Mouse (Mus musculus) intestine, embryonic 14.5 days (tissue): ENCODE data around the gene Spock2. TPM values are rescaled to one million over a fixed set of nuclear protein-coding genes. Genes with fewer than 3 reads are reported as not detected.

ENCODE experiments used
- ATAC-seq: fragments of 200-750 bp; cut with Nextera tagmentation; replicated peaks from 2 replicates; pipeline ENCODE4 v1.8.0; 2017; ENCODE audit warnings: low read depth, moderate number of reproducible peaks, moderate TSS enrichment, moderate library complexity; ENCODE audit not compliant: low FRiP score, low TSS enrichment
- DNase-seq: peaks from one replicate; pipeline ENCODE4 v3.0.0-alpha.2; 2018; ENCODE audit warnings: low spot score
- H3K27ac ChIP-seq: fragments of 300-500 bp; sonication (generic); 2 replicates; pipeline ENCODE4 v1.5.1; 2014; ENCODE audit warnings: low read depth, mild to moderate bottlenecking, control low read depth
- H3K27me3 ChIP-seq: fragments of 300-500 bp; sonication (generic); replicated peaks from 2 replicates; pipeline ENCODE4 v1.6.1; 2014; ENCODE audit warnings: low read length, control low read depth; ENCODE audit not compliant: control insufficient read depth, insufficient read depth
- H3K36me3 ChIP-seq: fragments of 300-500 bp; sonication (generic); 2 replicates; pipeline ENCODE4 v1.6.1; 2014; ENCODE audit warnings: low read length, control low read depth; ENCODE audit not compliant: control insufficient read depth, insufficient read depth
- H3K4me1 ChIP-seq: fragments of 300-500 bp; sonication (generic); replicated peaks from 2 replicates; pipeline ENCODE4 v1.6.1; 2014; ENCODE audit warnings: low read length, control low read depth, mixed read lengths; ENCODE audit not compliant: control insufficient read depth, insufficient read depth
- H3K4me2 ChIP-seq: fragments of 300-500 bp; sonication (generic); 2 replicates; pipeline ENCODE4 v1.6.1; 2014; ENCODE audit warnings: low read length
- H3K4me3 ChIP-seq: fragments of 300-500 bp; sonication (generic); 2 replicates; pipeline ENCODE4 v1.5.1; 2014; ENCODE audit warnings: low read depth, low read length, control low read depth, mixed read lengths
- H3K9ac ChIP-seq: fragments of 300-500 bp; sonication (generic); 2 replicates; pipeline ENCODE4 v1.6.1; 2014; ENCODE audit warnings: mild to moderate bottlenecking, low read length
- H3K9me3 ChIP-seq: fragments of 300-500 bp; sonication (generic); 2 replicates; pipeline ENCODE4 v1.6.1; 2016; ENCODE audit warnings: low read length, control low read depth; ENCODE audit not compliant: control insufficient read depth
- WGBS: fragments of 180-500 bp; shearing (Covaris S2); extraction: QIAGEN DNeasy Blood & Tissue Kit; methylation state at CpG from one replicate; pipeline ENCODE4 v1.1.7; 2014; 5-methylcytosine and 5-hydroxymethylcytosine counted together
- polyA plus RNA-seq: library from polyadenylated mRNA; unstranded; fragments of >200 nt; fragmentation: Nextera tagmentation; extraction: Ambion mirVana; gene quantifications from 2 replicates; pipeline ENCODE4 v1.2.1, GENCODE M21; 2014

Spock2 gene
- polyA plus RNA-seq, 1 experiment from 2014 or later, result 3.7 TPM

- no peak overlapping the region for H3K4me3 ChIP-seq
- H3K36me3 ChIP-seq, result 0 out of 2 replicates have a peak, but pooled peaks cover 8% of the 10 kb centered on the region
- no peak overlapping the region for H3K9ac ChIP-seq
- no peak overlapping the region for H3K4me2 ChIP-seq
- no peaks in the 10 kb centered on the region for H3K27me3 ChIP-seq
- no peak overlapping the region for H3K27ac ChIP-seq
- WGBS, result 87% methylated on average over 9 of the region's 9 CpGs
- H3K9me3 ChIP-seq, result no peaks in the 10 kb centered on the region
- DNase-seq (no peak), ATAC-seq (no peak)
- peaks cover 8% of the 10 kb centered on the region; the same call in 1 of the 2 replicates for H3K4me1 ChIP-seq
Observed at GRCm38 (mm10) chr10:60097146-60097545, 8.9 kb upstream of the Spock2 start.

- Histone ChIP-seq H3K36me3 (0 out of 2 replicates have a peak, but pooled peaks cover 8% of the 10 kb centered on the region), H3K9me3 (no peaks in the 10 kb centered on the region), H3K4me2 (no peak overlapping the region), H3K9ac (no peak overlapping the region), H3K4me1 (peaks cover 8% of the 10 kb centered on the region; the same call in 1 of the 2 replicates), H3K27ac (no peak overlapping the region), H3K4me3 (no peak overlapping the region), H3K27me3 (no peaks in the 10 kb centered on the region)
- ATAC-seq (no peak), DNase-seq (no peak)
- 56% methylated on average over 5 of the region's 5 CpGs for WGBS
Observed at GRCm38 (mm10) chr10:60097774-60098173, 8.2 kb upstream of the Spock2 start.

GRCm38 (mm10) chr10:60105391-60106145, 451 bp upstream of the Spock2 start:
- no peak; the same call in 1 of the 2 replicates for ATAC-seq
- H3K27ac ChIP-seq, result no peak overlapping the region
- peaks cover 49% of the 10 kb centered on the region for H3K27me3 ChIP-seq
- H3K4me3 ChIP-seq, result peak overlapping the region; percentile 46
- H3K9me3 ChIP-seq, result no peaks in the 10 kb centered on the region
- DNase-seq, result peak; percentile 61
- H3K9ac ChIP-seq, result no peak overlapping the region
- H3K4me2 ChIP-seq, result peak overlapping the region; percentile 96
- no peaks in the 10 kb centered on the region for H3K36me3 ChIP-seq
- peaks cover 13% of the 10 kb centered on the region for H3K4me1 ChIP-seq
- 23% methylated on average over 20 of the region's 20 CpGs for WGBS

GRCm38 (mm10) chr10:60106531-60107186, 640 bp downstream of the Spock2 start:
- under 1% methylated on average over 57 of the region's 57 CpGs for WGBS
- Histone ChIP-seq H3K9me3 (no peaks in the 10 kb centered on the region), H3K36me3 (no peaks in the 10 kb centered on the region), H3K4me1 (peaks cover 13% of the 10 kb centered on the region), H3K9ac (peak overlapping the region; percentile 42), H3K27me3 (peaks cover 49% of the 10 kb centered on the region), H3K4me2 (peak overlapping the region; percentile 96), H3K27ac (no peak overlapping the region), H3K4me3 (peak overlapping the region; percentile 46)
- DNase-seq (peak; percentile 83), ATAC-seq (peak; percentile 75)

- 3% methylated on average over 21 of the region's 28 CpGs for WGBS
- H3K4me3 ChIP-seq, result peak overlapping the region; percentile 46
- H3K4me1 ChIP-seq, result peaks cover 13% of the 10 kb centered on the region
- peak overlapping the region; percentile 42 for H3K9ac ChIP-seq
- ATAC-seq, result no peak
- H3K4me2 ChIP-seq, result peak overlapping the region; percentile 96
- H3K36me3 ChIP-seq, result no peaks in the 10 kb centered on the region
- H3K9me3 ChIP-seq, result no peaks in the 10 kb centered on the region
- no peak overlapping the region for H3K27ac ChIP-seq
- peak; percentile 62 for DNase-seq
- H3K27me3 ChIP-seq, result peaks cover 49% of the 10 kb centered on the region
Observed at GRCm38 (mm10) chr10:60107448-60107847, 1.4 kb downstream of the Spock2 start.

- no peak overlapping the region for H3K27ac ChIP-seq
- peaks cover 13% of the 10 kb centered on the region for H3K4me1 ChIP-seq
- H3K27me3 ChIP-seq, result peaks cover 49% of the 10 kb centered on the region
- no peaks in the 10 kb centered on the region for H3K9me3 ChIP-seq
- no peaks in the 10 kb centered on the region for H3K36me3 ChIP-seq
- no peak for ATAC-seq
- 70% methylated on average over 16 of the region's 17 CpGs for WGBS
- no peak overlapping the region for H3K9ac ChIP-seq
- no peak for DNase-seq
- no peak overlapping the region for H3K4me2 ChIP-seq
- H3K4me3 ChIP-seq, result no peak overlapping the region
Observed at GRCm38 (mm10) chr10:60108321-60109111, 2.5 kb downstream of the Spock2 start.

- WGBS, result 85% methylated on average over 8 of the region's 8 CpGs
- no peak overlapping the region for H3K9ac ChIP-seq
Observed at GRCm38 (mm10) chr10:60109336-60109735, 3.3 kb downstream of the Spock2 start.

GRCm38 (mm10) chr10:60109989-60110388, 4.0 kb downstream of the Spock2 start:
- ATAC-seq, result no peak
- Histone ChIP-seq H3K27me3 (peaks cover 45% of the 10 kb centered on the region), H3K9ac (no peak overlapping the region), H3K4me2 (no peak overlapping the region), H3K36me3 (no peaks in the 10 kb centered on the region), H3K4me1 (peaks cover 13% of the 10 kb centered on the region), H3K27ac (no peak overlapping the region), H3K9me3 (no peaks in the 10 kb centered on the region), H3K4me3 (no peak overlapping the region)
- DNase-seq, result no peak
- WGBS, result 83% methylated on average over 8 of the region's 8 CpGs

More at GRCm38 (mm10) chr10:60109336-60109735, 3.3 kb downstream of the Spock2 start:
- Histone ChIP-seq H3K4me1 (peaks cover 13% of the 10 kb centered on the region), H3K27me3 (peaks cover 49% of the 10 kb centered on the region), H3K4me3 (no peak overlapping the region), H3K9me3 (no peaks in the 10 kb centered on the region), H3K27ac (no peak overlapping the region), H3K36me3 (no peaks in the 10 kb centered on the region), H3K4me2 (no peak overlapping the region)
- no peak for DNase-seq
- no peak for ATAC-seq
